Mouse (Mus musculus): ENCODE data around the gene 5530400C23Rik.
"Not testable (repeated sequence)": the region's sequence is repeated elsewhere in the genome, so short reads cannot be mapped to it uniquely, and the experiment has no call there.

The 5530400C23Rik gene

DNA sequence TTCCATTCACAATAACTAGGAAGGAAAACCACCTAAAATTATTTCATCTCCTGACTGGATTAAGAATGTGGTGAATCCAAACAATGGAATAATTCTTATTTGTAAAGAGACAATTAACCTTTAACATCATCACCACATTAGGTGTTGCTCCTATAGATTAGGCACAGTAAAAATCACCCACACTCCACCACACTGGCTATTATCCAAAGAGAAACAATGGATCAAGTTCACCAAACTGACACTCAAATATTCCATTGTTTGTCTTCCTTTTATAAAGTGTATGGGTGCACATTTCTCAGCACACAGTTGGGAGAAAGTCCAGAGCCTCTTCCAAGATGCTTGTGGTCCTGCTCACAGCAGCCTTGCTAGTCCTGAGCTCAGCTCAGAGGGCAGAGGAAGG, at the start of gene 5530400C23Rik:
Gene 5530400C23Rik (plus strand): TSS at position 301 of the 400 bp plus-strand sequence.
- not testable (repeated sequence) for TF ChIP-seq GATA4 (IDR thresholded peaks at IDR 0.05; ENCODE audit: insufficient replicate concordance, low read length)

DNA sequence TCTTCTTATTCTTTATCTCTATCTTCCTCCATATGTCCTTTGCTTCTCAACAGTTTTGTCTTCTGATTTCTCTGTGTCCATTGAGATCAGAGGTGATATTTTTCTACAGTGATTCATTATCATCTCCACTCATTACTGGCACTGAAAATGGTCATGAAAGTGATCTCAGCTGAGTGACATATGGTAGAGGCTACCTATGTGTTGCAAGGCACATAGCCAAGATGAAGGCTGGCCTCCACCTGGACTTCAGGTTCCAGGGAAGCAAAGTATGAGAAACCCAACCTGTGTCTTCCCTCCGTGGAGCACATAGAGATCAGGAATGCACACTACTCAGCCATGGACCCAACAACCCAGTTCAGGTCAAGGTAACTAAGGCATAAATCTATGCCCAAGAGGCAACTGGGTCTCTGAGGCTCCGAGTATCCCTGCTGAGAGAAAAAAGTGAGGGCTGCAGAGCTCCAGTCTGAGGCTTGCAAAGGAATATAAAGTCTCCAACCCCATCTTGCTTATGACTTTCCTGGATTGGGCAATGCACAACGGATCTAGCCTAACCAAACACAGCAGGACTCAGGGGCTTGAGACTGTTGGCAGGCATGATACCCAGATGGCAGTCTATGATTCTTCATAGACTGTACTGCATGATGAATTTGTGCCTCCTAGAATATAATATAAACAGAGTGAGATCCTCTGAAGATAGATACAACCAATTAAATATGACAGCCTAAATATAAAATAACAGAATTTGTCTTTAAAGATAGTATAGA, 14.1 kb downstream of the 5530400C23Rik start:
- TF ChIP-seq GATA4 (IDR thresholded peaks at IDR 0.05; ENCODE audit: insufficient replicate concordance, low read length), result no peak

DNA sequence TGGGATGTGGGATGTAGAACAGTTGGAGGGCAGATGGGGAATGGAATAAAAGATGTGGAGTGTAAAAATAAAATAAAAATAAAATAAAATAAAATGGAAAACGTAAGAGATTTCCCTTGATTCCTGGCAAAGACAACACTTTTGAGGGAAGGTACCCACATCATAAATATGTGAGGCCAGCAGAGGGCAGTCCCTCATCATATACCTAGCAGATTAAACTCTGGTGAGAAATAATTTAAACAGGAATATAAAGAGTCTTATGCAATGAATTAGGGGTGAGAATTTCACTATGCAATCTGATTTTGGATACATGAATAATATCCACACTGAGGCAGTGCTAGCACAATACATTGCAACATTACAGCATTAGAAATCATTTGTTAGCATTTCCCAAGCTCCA, 46.5 kb downstream of the 5530400C23Rik start:
- TF ChIP-seq GATA4 (IDR thresholded peaks at IDR 0.05; ENCODE audit: insufficient replicate concordance, low read length), result no peak
